Mouse (Mus musculus): Measurements from ENCODE around the gene Tmem104.

Gene Tmem104

GRCm38 (mm10) chr11:115232889-115233288 lies 45.6 kb downstream of the Tmem104 start:
- DNase-seq = no peak

- peak; percentile 44 for DNase-seq
Observed at GRCm38 (mm10) chr11:115233526-115234290, 46.4 kb downstream of the Tmem104 start.

- DNase-seq = peak; percentile 76
Observed at GRCm38 (mm10) chr11:115234320-115235044, 47.2 kb downstream of the Tmem104 start.

GRCm38 (mm10) chr11:115236570-115236969 lies 49.3 kb downstream of the Tmem104 start:
- no peak for DNase-seq

GRCm38 (mm10) chr11:115241402-115241801 lies 54.1 kb downstream of the Tmem104 start:
- no peak for DNase-seq

- no peak for DNase-seq
Observed at GRCm38 (mm10) chr11:115242746-115243145, 55.5 kb downstream of the Tmem104 start.

GRCm38 (mm10) chr11:115243783-115244182 lies 56.5 kb downstream of the Tmem104 start:
- no peak for DNase-seq

GRCm38 (mm10) chr11:115244840-115245239 lies 57.6 kb downstream of the Tmem104 start:
- DNase-seq = no peak

GRCm38 (mm10) chr11:115246386-115246785 lies 59.1 kb downstream of the Tmem104 start:
- no peak for DNase-seq

- DNase-seq = no peak
Observed at GRCm38 (mm10) chr11:115247240-115247639, 60.0 kb downstream of the Tmem104 start.

- no peak for DNase-seq
Observed at GRCm38 (mm10) chr11:115247945-115248344, 60.7 kb downstream of the Tmem104 start.

GRCm38 (mm10) chr11:115249721-115250404 lies 62.6 kb downstream of the Tmem104 start:
- peak; percentile 46 for DNase-seq

GRCm38 (mm10) chr11:115250405-115251090 lies 63.3 kb downstream of the Tmem104 start:
- DNase-seq = no peak

GRCm38 (mm10) chr11:115251258-115251657 lies 64.0 kb downstream of the Tmem104 start:
- DNase-seq = no peak

- peak; percentile 47 for DNase-seq
Observed at GRCm38 (mm10) chr11:115257775-115258510, 70.7 kb downstream of the Tmem104 start.

GRCm38 (mm10) chr11:115259134-115259533 lies 71.8 kb downstream of the Tmem104 start:
- no peak for DNase-seq

GRCm38 (mm10) chr11:115262954-115263353 lies 75.7 kb downstream of the Tmem104 start:
- no peak for DNase-seq

- no peak for DNase-seq
Observed at GRCm38 (mm10) chr11:115264136-115264861, 77.0 kb downstream of the Tmem104 start.

GRCm38 (mm10) chr11:115264862-115265668 lies 77.8 kb downstream of the Tmem104 start:
- peak; percentile 47 for DNase-seq

GRCm38 (mm10) chr11:115265771-115266399 lies 78.6 kb downstream of the Tmem104 start:
- DNase-seq = no peak
